Mouse (Mus musculus): ENCODE results near the gene Tmem229b. TPM values are rescaled to one million over a fixed set of nuclear protein-coding genes. Genes with fewer than 3 reads are reported as not detected.

Tmem229b gene
- polyA plus RNA-seq, 1 experiment from 2014 or later, result 4.7 TPM

GRCm38 (mm10) chr12:79017994-79018399, 10.6 kb upstream of the Tmem229b start:
- Histone ChIP-seq H3K4me2 (ENCODE audit: low read depth, low read length) (no peak overlapping the region), H3K27me3 (ENCODE audit: control insufficient read depth, insufficient read depth, low read length) (no peaks in the 10 kb centered on the region), H3K4me1 (ENCODE audit: control insufficient read depth, insufficient read depth, low read length) (no peaks in the 10 kb centered on the region), H3K27ac (ENCODE audit: low read length) (no peak overlapping the region), H3K4me3 (ENCODE audit: low read length) (no peak overlapping the region), H3K36me3 (ENCODE audit: control insufficient read depth, insufficient read depth) (no peaks in the 10 kb centered on the region), H3K9ac (ENCODE audit: low read length) (no peak overlapping the region), H3K9me3 (replicated peaks; ENCODE audit: control insufficient read depth, low read length) (no peaks in the 10 kb centered on the region)
- ATAC-seq (replicated peaks; ENCODE audit: extremely low read depth, insufficient read depth, low FRiP score), result no peak
- 50% methylated on average over 4 of the region's 4 CpGs for WGBS

DNA sequence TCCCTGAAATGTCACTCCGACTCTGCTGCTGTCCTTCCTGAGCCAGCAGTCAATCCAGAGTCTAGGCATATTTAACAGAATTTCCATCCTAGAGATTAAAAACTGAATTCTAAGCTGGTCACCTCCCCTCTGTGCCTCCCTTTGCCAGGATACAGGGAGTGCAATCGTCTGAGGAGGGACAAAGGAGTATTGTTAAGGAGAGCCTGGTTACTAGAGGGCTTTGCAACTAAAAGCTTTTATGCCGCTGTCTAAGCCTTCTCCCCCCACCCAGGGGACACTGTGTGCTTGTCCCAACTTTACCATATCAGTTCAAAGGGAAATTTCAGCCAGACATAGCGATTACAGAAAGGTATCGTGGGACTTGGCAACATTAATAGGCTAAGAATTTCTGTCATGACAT, 8.7 kb upstream of the Tmem229b start:
- Histone ChIP-seq H3K27me3 (ENCODE audit: control insufficient read depth, insufficient read depth, low read length) (no peaks in the 10 kb centered on the region), H3K36me3 (ENCODE audit: control insufficient read depth, insufficient read depth) (no peaks in the 10 kb centered on the region), H3K4me2 (ENCODE audit: low read depth, low read length) (no peak overlapping the region), H3K4me3 (ENCODE audit: low read length) (no peak overlapping the region), H3K9ac (ENCODE audit: low read length) (no peak overlapping the region), H3K9me3 (replicated peaks; ENCODE audit: control insufficient read depth, low read length) (no peaks in the 10 kb centered on the region), H3K27ac (ENCODE audit: low read length) (no peak overlapping the region), H3K4me1 (ENCODE audit: control insufficient read depth, insufficient read depth, low read length) (no peaks in the 10 kb centered on the region)
- no peak for ATAC-seq (replicated peaks; ENCODE audit: extremely low read depth, insufficient read depth, low FRiP score)
- 52% methylated on average over 5 of the region's 5 CpGs for WGBS

DNA sequence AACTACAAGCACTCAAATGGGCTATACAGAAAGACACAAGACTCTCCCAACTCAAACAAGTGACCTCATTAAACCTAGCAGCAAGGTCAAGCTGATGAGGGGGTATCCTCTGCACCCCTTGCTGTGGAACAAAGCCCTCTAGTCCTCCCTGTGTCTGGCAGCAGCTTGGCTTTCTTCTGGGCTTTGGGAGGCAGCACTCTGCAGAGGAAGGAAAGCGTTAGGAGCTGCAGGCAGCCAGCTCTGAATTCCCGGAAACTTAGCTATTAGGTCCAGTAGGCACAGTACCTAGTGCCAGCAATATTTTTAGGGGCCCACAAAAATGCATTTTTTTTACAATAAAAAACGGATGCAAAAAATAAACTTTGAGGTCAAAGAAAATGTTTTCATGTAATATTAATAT, 3.1 kb upstream of the Tmem229b start:
- no peak overlapping the region for H3K9ac ChIP-seq (ENCODE audit: low read length)
- H3K27me3 ChIP-seq (ENCODE audit: control insufficient read depth, insufficient read depth, low read length), result peaks cover 3% of the 10 kb centered on the region
- H3K4me1 ChIP-seq (ENCODE audit: control insufficient read depth, insufficient read depth, low read length), result no peaks in the 10 kb centered on the region; the same call in 1 of the 2 replicates
- no peak for ATAC-seq (replicated peaks; ENCODE audit: extremely low read depth, insufficient read depth, low FRiP score)
- 41% methylated on average over 3 of the region's 3 CpGs for WGBS
- H3K36me3 ChIP-seq (ENCODE audit: control insufficient read depth, insufficient read depth), result no peaks in the 10 kb centered on the region
- no peak overlapping the region for H3K4me3 ChIP-seq (ENCODE audit: low read length)
- no peak overlapping the region for H3K27ac ChIP-seq (ENCODE audit: low read length)
- H3K9me3 ChIP-seq (replicated peaks; ENCODE audit: control insufficient read depth, low read length), result no peaks in the 10 kb centered on the region
- no peak overlapping the region for H3K4me2 ChIP-seq (ENCODE audit: low read depth, low read length)

- Histone ChIP-seq H3K9me3 (replicated peaks; ENCODE audit: control insufficient read depth, low read length) (no peaks in the 10 kb centered on the region), H3K4me3 (ENCODE audit: low read length) (peak overlapping the region; percentile 90), H3K27ac (ENCODE audit: low read length) (no peak overlapping the region), H3K9ac (ENCODE audit: low read length) (peak overlapping the region; percentile 80), H3K4me2 (ENCODE audit: low read depth, low read length) (peak overlapping the region; percentile 87), H3K27me3 (ENCODE audit: control insufficient read depth, insufficient read depth, low read length) (peaks cover 12% of the 10 kb centered on the region), H3K36me3 (ENCODE audit: control insufficient read depth, insufficient read depth) (no peaks in the 10 kb centered on the region), H3K4me1 (ENCODE audit: control insufficient read depth, insufficient read depth, low read length) (no peaks in the 10 kb centered on the region; the same call in 1 of the 2 replicates)
- peak; percentile 64 for ATAC-seq (replicated peaks; ENCODE audit: extremely low read depth, insufficient read depth, low FRiP score)
- under 1% methylated on average over 45 of the region's 53 CpGs for WGBS
These were observed 825 bp downstream of the Tmem229b start for GRCm38 (mm10) chr12:79006478-79007125.

DNA sequence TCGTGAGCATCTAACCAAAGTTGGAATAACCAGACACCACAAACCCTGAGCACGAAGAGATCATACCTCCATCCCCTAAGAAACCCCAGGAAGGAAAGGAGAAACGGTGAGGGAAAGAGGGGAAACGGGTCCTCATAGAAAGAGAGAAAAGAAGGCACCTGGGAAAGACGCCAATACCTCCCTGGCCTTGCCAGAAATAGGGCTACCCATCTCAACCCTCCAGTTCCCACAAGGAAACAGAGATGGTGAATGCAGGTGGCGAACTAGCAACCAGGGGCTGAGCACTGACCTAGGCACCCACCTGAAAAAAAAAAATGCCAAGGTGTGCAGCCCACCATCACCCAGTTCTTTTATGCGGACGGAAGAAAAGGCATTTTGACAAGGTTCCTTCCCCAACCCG, 1.4 kb downstream of the Tmem229b start:
- Histone ChIP-seq H3K4me1 (ENCODE audit: control insufficient read depth, insufficient read depth, low read length) (no peaks in the 10 kb centered on the region; the same call in 1 of the 2 replicates), H3K36me3 (ENCODE audit: control insufficient read depth, insufficient read depth) (no peaks in the 10 kb centered on the region), H3K27me3 (ENCODE audit: control insufficient read depth, insufficient read depth, low read length) (peaks cover 12% of the 10 kb centered on the region), H3K9ac (ENCODE audit: low read length) (no peak overlapping the region), H3K9me3 (replicated peaks; ENCODE audit: control insufficient read depth, low read length) (no peaks in the 10 kb centered on the region), H3K4me2 (ENCODE audit: low read depth, low read length) (peak overlapping the region; percentile 87), H3K27ac (ENCODE audit: low read length) (no peak overlapping the region), H3K4me3 (ENCODE audit: low read length) (peak overlapping the region; percentile 90)
- WGBS, result 41% methylated on average over 9 of the region's 9 CpGs
- ATAC-seq (replicated peaks; ENCODE audit: extremely low read depth, insufficient read depth, low FRiP score), result no peak

- Histone ChIP-seq H3K4me2 (ENCODE audit: low read depth, low read length) (no peak overlapping the region), H3K9me3 (replicated peaks; ENCODE audit: control insufficient read depth, low read length) (no peaks in the 10 kb centered on the region), H3K4me1 (ENCODE audit: control insufficient read depth, insufficient read depth, low read length) (no peaks in the 10 kb centered on the region; the same call in 1 of the 2 replicates), H3K36me3 (ENCODE audit: control insufficient read depth, insufficient read depth) (no peaks in the 10 kb centered on the region), H3K9ac (ENCODE audit: low read length) (no peak overlapping the region), H3K27me3 (ENCODE audit: control insufficient read depth, insufficient read depth, low read length) (peaks cover 12% of the 10 kb centered on the region), H3K27ac (ENCODE audit: low read length) (no peak overlapping the region), H3K4me3 (ENCODE audit: low read length) (no peak overlapping the region)
- ATAC-seq (replicated peaks; ENCODE audit: extremely low read depth, insufficient read depth, low FRiP score), result no peak
- WGBS, result 77% methylated on average over 5 of the region's 5 CpGs
These were observed 2.0 kb downstream of the Tmem229b start for GRCm38 (mm10) chr12:79005456-79005855.

- no peak overlapping the region for H3K4me2 ChIP-seq (ENCODE audit: low read depth, low read length)
- 81% methylated on average over 3 of the region's 3 CpGs for WGBS
- ATAC-seq (replicated peaks; ENCODE audit: extremely low read depth, insufficient read depth, low FRiP score), result no peak
These were observed 4.4 kb downstream of the Tmem229b start for GRCm38 (mm10) chr12:79002978-79003377.

DNA sequence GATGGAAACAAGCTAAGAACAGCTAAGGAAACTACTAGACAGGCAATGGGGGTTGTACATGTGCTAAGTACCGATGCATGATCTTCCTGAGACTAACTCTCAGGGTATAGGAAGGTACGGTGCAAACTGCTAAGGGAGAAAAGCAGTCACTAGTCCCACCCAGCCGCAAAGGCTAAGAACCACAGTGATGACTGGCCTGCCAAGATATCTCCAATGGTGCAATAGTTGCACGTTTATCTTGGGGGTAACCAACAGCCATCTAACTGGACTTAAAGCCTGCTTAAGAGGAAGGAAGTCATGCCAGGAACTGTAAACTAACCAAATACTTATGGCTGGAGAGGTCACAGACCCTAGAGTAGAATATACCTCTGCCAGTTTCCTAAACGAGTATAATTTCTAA, 5.0 kb downstream of the Tmem229b start:
- Histone ChIP-seq H3K27me3 (ENCODE audit: control insufficient read depth, insufficient read depth, low read length) (peaks cover 12% of the 10 kb centered on the region), H3K4me2 (ENCODE audit: low read depth, low read length) (no peak overlapping the region), H3K9me3 (replicated peaks; ENCODE audit: control insufficient read depth, low read length) (no peaks in the 10 kb centered on the region), H3K36me3 (ENCODE audit: control insufficient read depth, insufficient read depth) (no peaks in the 10 kb centered on the region), H3K9ac (ENCODE audit: low read length) (no peak overlapping the region), H3K4me3 (ENCODE audit: low read length) (no peak overlapping the region), H3K4me1 (ENCODE audit: control insufficient read depth, insufficient read depth, low read length) (no peaks in the 10 kb centered on the region; the same call in 1 of the 2 replicates), H3K27ac (ENCODE audit: low read length) (no peak overlapping the region)
- WGBS, result 78% methylated on average over 5 of the region's 5 CpGs
- no peak for ATAC-seq (replicated peaks; ENCODE audit: extremely low read depth, insufficient read depth, low FRiP score)

More at GRCm38 (mm10) chr12:79002978-79003377, 4.4 kb downstream of the Tmem229b start:
- Histone ChIP-seq H3K9ac (ENCODE audit: low read length) (no peak overlapping the region), H3K4me1 (ENCODE audit: control insufficient read depth, insufficient read depth, low read length) (no peaks in the 10 kb centered on the region; the same call in 1 of the 2 replicates), H3K9me3 (replicated peaks; ENCODE audit: control insufficient read depth, low read length) (no peaks in the 10 kb centered on the region), H3K4me3 (ENCODE audit: low read length) (no peak overlapping the region), H3K27me3 (ENCODE audit: control insufficient read depth, insufficient read depth, low read length) (peaks cover 12% of the 10 kb centered on the region), H3K27ac (ENCODE audit: low read length) (no peak overlapping the region), H3K36me3 (ENCODE audit: control insufficient read depth, insufficient read depth) (no peaks in the 10 kb centered on the region)

GRCm38 (mm10) chr12:78996711-78997110, 10.7 kb downstream of the Tmem229b start:
- H3K9ac ChIP-seq (ENCODE audit: low read length), result no peak overlapping the region
- peaks cover 2% of the 10 kb centered on the region; the same call in 1 of the 2 replicates for H3K27me3 ChIP-seq (ENCODE audit: control insufficient read depth, insufficient read depth, low read length)
- no peaks in the 10 kb centered on the region for H3K36me3 ChIP-seq (ENCODE audit: control insufficient read depth, insufficient read depth)
- no peaks in the 10 kb centered on the region for H3K9me3 ChIP-seq (replicated peaks; ENCODE audit: control insufficient read depth, low read length)
- no peak for ATAC-seq (replicated peaks; ENCODE audit: extremely low read depth, insufficient read depth, low FRiP score)
- no peaks in the 10 kb centered on the region for H3K4me1 ChIP-seq (ENCODE audit: control insufficient read depth, insufficient read depth, low read length)
- no peak overlapping the region for H3K4me3 ChIP-seq (ENCODE audit: low read length)
- H3K4me2 ChIP-seq (ENCODE audit: low read depth, low read length), result no peak overlapping the region
- 38% methylated on average over 6 of the region's 7 CpGs for WGBS
- H3K27ac ChIP-seq (ENCODE audit: low read length), result no peak overlapping the region

All from heart, embryonic 16.5 days (tissue).